Mouse (Mus musculus): Measurements from ENCODE around the gene Prpf40b. TPM values are rescaled to one million over a fixed set of nuclear protein-coding genes. Genes with fewer than 3 reads are reported as not detected.

Prpf40b gene
- total RNA-seq, 2 experiments from 2014 or later: 20.2 to 20.7 TPM

- no peak for DNase-seq (ENCODE audit: low spot score)
- intact Hi-C loops (cut with DNase I): no loop called here
Measured at GRCm38 (mm10) chr15:99284527-99285188, 10.2 kb upstream of the Prpf40b start.

- intact Hi-C loops (cut with DNase I): no loop called here
- no peak for DNase-seq (ENCODE audit: low spot score)
Measured at GRCm38 (mm10) chr15:99285189-99285535, 9.7 kb upstream of the Prpf40b start.

DNA sequence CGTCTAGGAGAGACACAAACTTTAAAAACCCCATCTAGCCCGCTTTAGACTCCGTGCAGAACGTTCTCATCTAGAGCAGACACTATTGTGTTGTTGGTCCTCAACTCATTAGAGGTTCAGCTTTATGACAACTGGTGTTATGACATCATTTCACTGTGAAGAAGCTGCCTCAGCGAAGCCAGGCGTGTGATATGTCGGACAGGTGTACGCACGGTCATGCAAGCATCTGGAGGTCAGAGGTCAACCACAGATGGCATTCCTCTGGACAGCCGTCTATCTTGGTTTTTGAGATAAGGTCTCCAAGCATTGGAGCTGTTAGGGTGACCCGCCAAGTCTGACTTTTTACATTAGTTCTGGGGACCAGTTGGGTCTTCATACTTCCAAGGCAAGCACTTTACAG is 4.3 kb upstream of the Prpf40b start:
- no peak for DNase-seq (ENCODE audit: low spot score)
- intact Hi-C loops (cut with DNase I): no loop called here

- no peak for DNase-seq (ENCODE audit: low spot score)
- intact Hi-C loops (cut with DNase I): no loop called here
Measured at GRCm38 (mm10) chr15:99294287-99294686, 600 bp upstream of the Prpf40b start.

- intact Hi-C loops (cut with DNase I): no loop called here
- DNase-seq (ENCODE audit: low spot score): no peak
Measured at GRCm38 (mm10) chr15:99295484-99295981, 646 bp downstream of the Prpf40b start, which contains the start of gene Fam186b. Fam186b (minus strand) TSS chr15:99295888.

DNA sequence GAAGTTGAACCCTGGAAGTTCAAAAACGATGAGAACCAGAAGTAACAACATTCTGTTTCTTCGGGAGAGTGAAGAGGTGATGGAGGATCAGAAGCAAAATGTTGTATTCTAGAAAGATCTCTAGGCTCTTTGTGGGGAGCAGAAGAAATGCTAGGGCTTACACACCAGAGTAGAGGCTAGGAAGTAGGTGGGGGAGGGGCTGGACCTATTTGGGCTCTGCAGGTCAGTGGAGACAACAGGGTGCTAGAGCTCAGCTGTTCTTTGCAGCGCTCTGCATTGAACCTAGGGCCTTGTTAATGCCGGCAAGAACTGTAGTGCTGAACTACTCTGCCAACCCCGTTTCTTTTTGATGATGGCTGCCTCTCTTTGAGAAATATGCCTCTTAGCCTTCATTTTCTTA is 1.3 kb downstream of the Prpf40b start:
- intact Hi-C loops (cut with DNase I): no loop called here
- no peak for DNase-seq (ENCODE audit: low spot score)

DNA sequence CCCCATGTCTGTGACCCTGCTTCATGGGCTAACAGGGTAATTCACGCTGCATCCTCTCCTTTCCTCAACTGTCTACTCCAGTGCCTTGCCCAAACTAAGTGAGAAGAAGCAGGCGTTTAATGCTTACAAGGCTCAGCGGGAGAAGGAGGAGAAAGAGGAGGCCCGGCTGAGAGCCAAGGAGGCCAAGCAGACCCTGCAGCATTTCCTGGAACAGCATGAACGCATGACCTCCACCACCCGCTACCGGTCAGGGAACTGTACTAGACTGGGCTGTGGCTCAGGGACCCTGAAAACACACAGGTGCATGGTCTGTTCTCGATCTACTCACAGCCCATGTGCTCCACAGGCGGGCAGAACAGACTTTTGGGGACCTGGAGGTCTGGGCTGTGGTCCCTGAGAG is 12.6 kb downstream of the Prpf40b start:
- no peak for DNase-seq (ENCODE audit: low spot score)
- intact Hi-C loops (cut with DNase I): no loop called here

DNA sequence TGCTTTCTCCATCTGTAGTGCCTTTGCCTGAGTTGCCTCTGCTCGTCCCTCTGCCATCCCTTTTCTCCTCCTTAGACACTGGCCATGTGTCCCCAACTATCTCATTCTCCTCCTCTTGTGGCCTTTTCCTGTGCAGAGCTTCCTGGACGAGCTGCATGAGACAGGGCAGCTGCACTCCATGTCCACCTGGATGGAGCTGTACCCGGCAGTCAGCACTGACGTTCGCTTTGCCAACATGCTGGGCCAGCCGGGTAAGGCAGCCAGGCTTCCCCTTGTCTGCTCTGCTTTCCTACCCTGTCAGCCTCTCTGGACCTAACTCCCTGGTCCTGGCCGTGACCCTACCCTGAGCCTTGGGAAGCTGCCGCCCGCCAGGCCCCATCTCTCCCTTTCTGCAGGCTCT is 14.7 kb downstream of the Prpf40b start:
- intact Hi-C loops (cut with DNase I): no loop called here
- no peak for DNase-seq (ENCODE audit: low spot score)

- intact Hi-C loops (cut with DNase I): no loop called here
- no peak for DNase-seq (ENCODE audit: low spot score)
Measured at GRCm38 (mm10) chr15:99310617-99311016, 15.7 kb downstream of the Prpf40b start.

- intact Hi-C loops (cut with DNase I): loop anchor here (5.0 kb wide), 1 partner anchor 157 kb away; the partner anchor contains the start of gene Bcdin3d
- no peak for DNase-seq (ENCODE audit: low spot score)
Measured at GRCm38 (mm10) chr15:99314891-99315290, 20.0 kb downstream of the Prpf40b start.

DNA sequence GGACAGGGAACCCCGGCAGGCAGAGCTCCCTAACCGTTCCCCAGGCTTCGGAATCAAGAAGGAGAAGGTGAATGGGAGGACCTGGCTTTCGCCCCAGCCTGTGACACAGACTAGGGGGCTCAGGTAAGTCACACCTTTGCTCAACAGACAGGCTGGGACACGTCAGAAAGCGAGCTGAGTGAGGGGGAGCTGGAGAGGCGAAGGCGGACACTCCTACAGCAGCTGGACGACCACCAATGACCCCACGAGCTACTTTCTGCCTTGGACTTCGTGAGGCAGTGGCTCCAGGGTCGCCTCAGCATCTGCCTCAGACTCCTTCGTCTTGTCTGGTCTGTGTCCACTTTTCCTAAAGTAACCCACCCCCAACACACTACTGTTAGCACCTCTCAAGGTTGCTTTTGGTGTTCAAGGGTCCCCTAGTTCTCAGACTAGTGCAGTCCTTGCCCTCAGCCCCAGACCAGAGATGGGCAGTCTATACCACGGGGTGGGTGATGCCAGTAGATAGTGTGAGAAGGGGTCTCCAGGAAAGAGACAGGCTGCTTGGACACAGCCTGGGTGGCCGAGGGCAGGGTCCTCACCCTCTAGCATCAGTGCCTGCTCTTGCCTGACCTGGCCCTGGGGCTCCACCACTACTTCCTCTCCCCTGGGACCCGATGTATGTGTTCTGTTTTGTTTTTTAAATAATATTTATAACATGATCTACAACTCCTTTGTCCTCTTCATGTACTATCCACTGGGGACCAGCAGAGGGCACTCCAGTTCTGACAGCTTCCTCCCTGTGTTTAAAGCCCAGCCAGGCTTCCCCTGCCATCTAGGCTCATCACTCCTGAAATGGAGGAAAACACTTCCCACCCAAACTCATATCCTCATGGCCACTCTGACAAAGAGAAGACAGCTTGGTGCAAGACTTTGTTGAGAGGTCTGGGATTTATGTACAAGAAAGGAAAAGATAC is 21.7 kb downstream of the Prpf40b start:
- intact Hi-C loops (cut with DNase I): loop anchor here (1.0 to 5.0 kb wide), 3 partner anchors 27 to 156 kb away; partner anchors contain the start of genes Bcdin3d and Fmnl3
- DNase-seq (ENCODE audit: low spot score): peak; percentile 57

GRCm38 (mm10) chr15:99317267-99317651 is 22.4 kb downstream of the Prpf40b start:
- peak; percentile 68 for DNase-seq (ENCODE audit: low spot score)
- intact Hi-C loops (cut with DNase I): loop anchor here (1.0 to 5.0 kb wide), 3 partner anchors 26 to 155 kb away; partner anchors contain the start of genes Bcdin3d and Fmnl3

- intact Hi-C loops (cut with DNase I): loop anchor here (2.0 to 5.0 kb wide), 2 partner anchors 15 to 154 kb away; partner anchors contain the start of gene Bcdin3d
- DNase-seq (ENCODE audit: low spot score): no peak
Measured at GRCm38 (mm10) chr15:99318071-99318470, 23.2 kb downstream of the Prpf40b start.

GRCm38 (mm10) chr15:99318861-99319410 is 24.0 kb downstream of the Prpf40b start:
- no peak for DNase-seq (ENCODE audit: low spot score)
- intact Hi-C loops (cut with DNase I): loop anchor here (2.0 to 5.0 kb wide), 2 partner anchors 14 to 153 kb away; partner anchors contain the start of gene Bcdin3d

- DNase-seq (ENCODE audit: low spot score): no peak
- intact Hi-C loops (cut with DNase I): loop anchor here (2.0 to 5.0 kb wide), 2 partner anchors 13 to 153 kb away; partner anchors contain the start of gene Bcdin3d
Measured at GRCm38 (mm10) chr15:99319411-99319871, 24.6 kb downstream of the Prpf40b start.

GRCm38 (mm10) chr15:99320168-99320674 is 25.3 kb downstream of the Prpf40b start:
- DNase-seq (ENCODE audit: low spot score): no peak
- intact Hi-C loops (cut with DNase I): no loop called here

DNA sequence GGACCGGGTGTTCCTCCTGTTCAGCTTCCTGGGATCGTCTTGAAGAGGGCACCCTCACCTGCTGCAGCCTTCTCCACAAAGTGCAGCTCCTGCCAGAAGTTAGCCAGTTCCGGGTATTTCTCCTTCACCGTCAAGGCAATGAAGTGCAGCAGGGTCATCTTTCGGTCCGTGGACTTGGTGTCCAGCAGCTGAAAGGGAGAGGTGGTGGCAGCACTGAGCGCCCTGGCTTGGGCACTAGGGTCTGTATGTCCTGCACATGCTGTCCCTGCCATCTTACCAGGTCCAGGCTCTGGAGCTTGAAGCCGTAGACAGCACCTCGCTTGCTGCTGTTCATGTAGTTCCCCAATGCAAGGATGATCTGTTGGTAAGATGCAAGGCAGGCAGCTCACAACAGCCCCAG is 26.1 kb downstream of the Prpf40b start:
- intact Hi-C loops (cut with DNase I): no loop called here
- DNase-seq (ENCODE audit: low spot score): no peak

DNA sequence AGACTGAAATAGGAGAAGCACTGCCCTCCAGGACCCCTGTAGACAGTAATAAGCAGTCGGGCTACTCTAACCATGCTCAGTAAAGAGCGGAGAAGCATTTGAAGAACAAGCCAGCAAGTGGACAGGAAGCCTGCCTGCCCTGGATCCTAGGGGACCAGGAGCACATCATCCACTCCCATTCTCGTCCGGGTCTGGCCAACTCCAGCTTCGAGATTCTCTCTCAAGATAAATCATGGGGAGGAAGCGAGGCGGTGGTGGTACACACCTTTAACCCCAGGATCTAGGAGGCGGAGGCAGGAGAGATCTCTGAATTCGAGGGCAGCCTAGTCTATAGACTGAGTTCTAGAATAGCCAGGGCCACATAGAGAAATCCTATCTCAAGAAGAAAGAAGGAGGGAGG is 29.3 kb downstream of the Prpf40b start:
- DNase-seq (ENCODE audit: low spot score): no peak
- intact Hi-C loops (cut with DNase I): no loop called here

- no peak for DNase-seq (ENCODE audit: low spot score)
- intact Hi-C loops (cut with DNase I): no loop called here
Measured at GRCm38 (mm10) chr15:99325598-99325997, 30.7 kb downstream of the Prpf40b start.

DNA sequence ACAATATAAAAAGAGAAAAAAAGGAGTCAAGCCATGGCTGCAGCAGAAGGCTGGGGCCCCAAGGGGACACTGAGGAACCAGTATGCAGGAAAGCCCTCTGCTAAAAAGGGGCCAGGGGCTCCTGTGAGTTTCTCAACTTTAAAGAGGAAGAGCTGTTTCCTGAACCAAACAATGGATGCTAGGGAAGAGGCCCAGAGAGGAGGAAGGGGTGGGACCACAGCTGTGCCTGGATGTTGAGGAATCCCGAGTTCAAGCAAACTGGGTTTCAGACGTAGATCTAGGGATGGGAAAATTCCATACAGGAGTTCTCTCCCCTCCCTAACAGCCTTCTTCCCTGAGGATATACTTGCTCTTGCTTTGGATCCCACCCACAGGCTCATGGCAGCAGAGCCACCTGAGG is 31.5 kb downstream of the Prpf40b start:
- peak; percentile 41 for DNase-seq (ENCODE audit: low spot score)
- intact Hi-C loops (cut with DNase I): loop anchor here (2.0 kb wide), 1 partner anchor 44 kb away; the partner anchor contains the start of gene Fmnl3

All from heart, postnatal 25 days (tissue).